ENCODE assay signal across 8 mouse cellular contexts in the genomic region with DNA sequence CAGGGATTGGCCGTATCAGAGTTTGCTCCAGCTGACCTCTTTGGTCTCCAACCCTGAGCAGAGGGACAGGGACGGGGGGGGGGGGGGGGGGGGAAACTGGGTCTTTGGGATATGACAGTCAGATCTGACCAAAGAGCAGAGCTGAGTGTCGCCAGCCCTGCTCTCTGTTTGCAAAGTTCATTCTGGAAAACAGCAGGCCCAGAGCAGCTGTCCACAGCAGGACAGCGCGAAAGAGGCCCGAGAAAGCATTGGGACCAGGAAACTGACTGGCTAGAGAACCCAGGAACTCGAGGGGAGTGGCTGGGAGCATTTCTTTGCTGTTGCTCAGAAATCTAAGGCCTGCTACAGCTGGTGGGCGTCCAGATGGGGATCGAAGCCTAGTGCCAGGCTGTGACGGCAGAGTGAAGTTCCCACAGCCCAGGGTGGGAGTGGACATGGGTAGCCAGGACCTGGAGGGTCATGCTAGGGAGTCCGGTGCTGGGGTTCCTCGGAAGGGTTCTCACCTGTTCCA. TPM values are rescaled to one million over a fixed set of nuclear protein-coding genes. Genes with fewer than 3 reads are reported as not detected.
A peak's percentile ranks its signal among the peaks of the same experiment; 100 is the strongest.
DNase-seq lines count a peak whose midpoint lies in the region; ATAC-seq lines count a peak whose summit lies in the region.

No protein-coding gene starts in this region.

- ATAC-seq in forebrain, embryonic 12.5 days (ENCODE audit: low FRiP score): peak; percentile 21; the same call in 1 of the 2 replicates
- ATAC-seq in hindbrain, embryonic 16.5 days: peak; percentile 49; the same call in 1 of the 2 replicates
- peak; percentile 67 for ATAC-seq in liver, embryonic 12.5 days
- ATAC-seq in neural tube, embryonic 13.5 days (ENCODE audit: low read depth): 0 out of 2 replicates have a peak, but pooled peaks have one; percentile 10

- peaks cover 37% of the 10 kb centered on the region for H3K27me3 ChIP-seq in forebrain, embryonic 12.5 days
- no peaks in the 10 kb centered on the region for H3K27me3 ChIP-seq in hindbrain, embryonic 16.5 days (replicated peaks; ENCODE audit: control insufficient read depth, insufficient read depth, low read length)
- peaks cover 48% of the 10 kb centered on the region for H3K27me3 ChIP-seq in liver, embryonic 12.5 days (replicated peaks)
- peaks cover 30% of the 10 kb centered on the region for H3K27me3 ChIP-seq in neural tube, embryonic 13.5 days

- DNase-seq in right cerebral cortex, adult 18-20 months: peak; percentile 14
- no peak for DNase-seq in right cerebral cortex, postnatal 14 days
- no peak for DNase-seq in thymus, adult 18-20 months
- no peak for DNase-seq in cerebellum, adult 8-10 months

- H3K36me3 ChIP-seq in forebrain, embryonic 12.5 days (replicated peaks): no peaks in the 10 kb centered on the region
- no peaks in the 10 kb centered on the region for H3K36me3 ChIP-seq in hindbrain, embryonic 16.5 days (ENCODE audit: control insufficient read depth, insufficient read depth, low read length)
- no peaks in the 10 kb centered on the region for H3K36me3 ChIP-seq in liver, embryonic 12.5 days
- no peaks in the 10 kb centered on the region for H3K36me3 ChIP-seq in neural tube, embryonic 13.5 days

- peak overlapping the region; percentile 48 for H3K4me3 ChIP-seq in forebrain, embryonic 12.5 days (replicated peaks)
- peak overlapping the region; percentile 54 for H3K4me3 ChIP-seq in hindbrain, embryonic 16.5 days (ENCODE audit: low read length)
- peak overlapping the region; percentile 49 for H3K4me3 ChIP-seq in liver, embryonic 12.5 days
- peak overlapping the region; percentile 48 for H3K4me3 ChIP-seq in neural tube, embryonic 13.5 days

- peak overlapping the region; percentile 93 for H3K4me2 ChIP-seq in forebrain, embryonic 12.5 days
- H3K4me2 ChIP-seq in hindbrain, embryonic 16.5 days (ENCODE audit: low read length): peak overlapping the region; percentile 98
- peak overlapping the region; percentile 61 for H3K4me2 ChIP-seq in liver, embryonic 12.5 days
- peak overlapping the region; percentile 91 for H3K4me2 ChIP-seq in neural tube, embryonic 13.5 days

- H3K9me3 ChIP-seq in forebrain, embryonic 12.5 days: no peaks in the 10 kb centered on the region
- no peaks in the 10 kb centered on the region for H3K9me3 ChIP-seq in hindbrain, embryonic 16.5 days (ENCODE audit: control insufficient read depth, low read length)
- H3K9me3 ChIP-seq in liver, embryonic 12.5 days (replicated peaks): no peaks in the 10 kb centered on the region
- H3K9me3 ChIP-seq in neural tube, embryonic 13.5 days: no peaks in the 10 kb centered on the region

- H3K27ac ChIP-seq in forebrain, embryonic 12.5 days: no peak overlapping the region
- H3K27ac ChIP-seq in hindbrain, embryonic 16.5 days (ENCODE audit: low read depth, low read length): no peak overlapping the region
- H3K27ac ChIP-seq in liver, embryonic 12.5 days: peak overlapping the region; percentile 75
- no peak overlapping the region for H3K27ac ChIP-seq in neural tube, embryonic 13.5 days (replicated peaks)

- WGBS in forebrain, embryonic 12.5 days: 12% methylated on average over 12 of the region's 12 CpGs
- 10% methylated on average over 9 of the region's 12 CpGs for WGBS in hindbrain, embryonic 16.5 days
- WGBS in liver, embryonic 12.5 days (ENCODE audit: insufficient replicate concordance): 24% methylated on average over 12 of the region's 12 CpGs
- WGBS in neural tube, embryonic 13.5 days: 13% methylated on average over 12 of the region's 12 CpGs

- H3K9ac ChIP-seq in forebrain, embryonic 12.5 days: no peak overlapping the region
- peak overlapping the region; percentile 64 for H3K9ac ChIP-seq in hindbrain, embryonic 16.5 days (ENCODE audit: low read depth, low read length)
- H3K9ac ChIP-seq in liver, embryonic 12.5 days: peak overlapping the region; percentile 46; the same call in 1 of the 2 replicates
- peak overlapping the region; percentile 68 for H3K9ac ChIP-seq in neural tube, embryonic 13.5 days

- peaks cover 13% of the 10 kb centered on the region for H3K4me1 ChIP-seq in forebrain, embryonic 12.5 days
- H3K4me1 ChIP-seq in hindbrain, embryonic 16.5 days (ENCODE audit: control insufficient read depth, insufficient read depth, low read depth, low read length): peaks cover 17% of the 10 kb centered on the region
- H3K4me1 ChIP-seq in liver, embryonic 12.5 days: peaks cover 4% of the 10 kb centered on the region; the same call in 1 of the 2 replicates
- H3K4me1 ChIP-seq in neural tube, embryonic 13.5 days (replicated peaks): peaks cover 25% of the 10 kb centered on the region

RNA-seq across cellular contexts. Expression of a gene that starts 1.2 kb away (rescaled TPM):
- polyA plus RNA-seq in forebrain, embryonic 12.5 days (2016; fragmentation: Nextera tagmentation; extraction: Ambion mirVana): 1.4 and 1.7 TPM in 2 replicates
- 7.2 and 7.9 TPM in 2 replicates for polyA plus RNA-seq in hindbrain, embryonic 16.5 days (2015; fragmentation: Nextera tagmentation; extraction: Ambion mirVana)
- 4.7 and 4.9 TPM in 2 replicates for polyA plus RNA-seq in liver, embryonic 12.5 days (2016; fragmentation: Nextera tagmentation; extraction: Ambion mirVana)
- polyA plus RNA-seq in neural tube, embryonic 13.5 days (2015; fragmentation: Nextera tagmentation; extraction: Ambion mirVana): 3.0 and 3.7 TPM in 2 replicates

Comparison
In these comparisons a context has a peak if more than half of its experiments do, and no peak if none do; other contexts are left out.
1. ATAC-seq: peak in every context shown above with its lines; median percentile 67 in liver, embryonic 12.5 days; 49 in hindbrain, embryonic 16.5 days; 21 in forebrain, embryonic 12.5 days; 10 in neural tube, embryonic 13.5 days.